Mouse (Mus musculus) inflammation-experienced regulatory T-cells (primary cell): ENCODE data around the gene Serpinb3d. TPM values are rescaled to one million over a fixed set of nuclear protein-coding genes. Genes with fewer than 3 reads are reported as not detected.

Experiments
- polyA plus RNA-seq, 2 experiments: library from polyadenylated mRNA; unstranded; fragments of 100-300 nt; shearing (Covaris generic); gene quantifications; one replicate each; pipeline ENCODE4 v1.2.1; 2017

The Serpinb3d gene
- not detected for polyA plus RNA-seq

DNA sequence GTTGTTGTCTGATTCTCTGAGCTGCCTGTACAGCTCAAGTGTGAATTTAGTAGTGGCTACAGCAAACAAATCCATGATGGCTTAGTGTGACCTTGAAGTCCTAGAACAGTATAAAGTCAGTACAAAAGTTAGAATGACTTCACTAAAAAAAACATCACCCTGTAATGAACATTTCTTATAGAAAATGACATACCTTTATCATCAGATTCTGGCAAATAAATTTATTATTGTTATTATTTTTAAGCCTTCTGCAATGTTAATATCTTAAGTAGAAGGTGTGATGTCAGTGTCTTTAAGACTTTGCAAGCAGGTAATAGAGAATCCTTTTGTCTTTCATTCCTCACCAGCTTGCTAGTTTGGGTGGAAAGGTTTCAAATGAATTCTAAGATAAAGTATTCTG lies at the start of gene Serpinb3d:
TSS of gene Serpinb3d (minus strand) at position 101 of the 400 bp plus-strand sequence.

DNA sequence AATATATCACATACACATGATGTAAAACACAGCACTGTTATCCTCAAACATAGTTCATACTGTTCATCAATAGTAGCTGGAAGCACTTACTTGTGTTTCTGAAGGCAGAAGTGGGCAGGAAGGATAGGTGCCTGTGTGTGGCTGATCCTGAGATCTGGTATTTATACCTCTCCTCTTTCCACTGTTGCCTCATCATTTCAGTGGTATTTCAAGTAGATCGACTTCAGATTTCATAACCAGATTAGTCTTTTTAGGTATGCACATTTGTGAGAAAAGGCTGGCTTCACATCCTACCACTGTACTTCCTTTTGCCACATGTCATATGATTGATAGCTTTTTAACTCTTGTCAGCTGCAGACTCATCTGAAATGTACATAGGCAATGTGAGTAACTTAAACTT lies 31.1 kb downstream of the Serpinb3d start, which contains the start of gene Serpinb3a:
TSS of gene Serpinb3a (minus strand) at position 101 of the 400 bp plus-strand sequence.

Other genes starting within 250 kb of the Serpinb3d start
- gene Serpinb5, start 222.3 kb downstream of the Serpinb3d start, polyA plus RNA-seq = under 1 TPM in 1 of 2 experiments, not detected in 1; 0.44 TPM
- not detected for gene Serpinb12, start 149.1 kb downstream of the Serpinb3d start, polyA plus RNA-seq
- not detected for gene Serpinb13, start 102.5 kb downstream of the Serpinb3d start, polyA plus RNA-seq
- not detected for gene Serpinb3a, start 31.2 kb downstream of the Serpinb3d start, polyA plus RNA-seq
- not detected for gene Serpinb3b, start 194.9 kb upstream of the Serpinb3d start, polyA plus RNA-seq
- not detected for gene Serpinb3c, start 194.9 kb upstream of the Serpinb3d start, polyA plus RNA-seq